Mouse (Mus musculus) megakaryocyte progenitor cell, adult 5-6 weeks (primary cell): ENCODE measurements around the gene Zfp92. TPM values are rescaled to one million over a fixed set of nuclear protein-coding genes. Genes with fewer than 3 reads are reported as not detected.

Source experiments
- ATAC-seq: replicated peaks from 2 replicates; pipeline ENCODE4 v1.8.0; 2016; ENCODE audit warnings: mild to moderate bottlenecking, moderate TSS enrichment, inconsistent platforms; ENCODE audit not compliant: poor library complexity
- total RNA-seq, 2 experiments: library from RNA; stranded (forward) in 1 of 2; stranded (reverse) in 1 of 2; fragments of 157-497, 149-512 nt in 1 of 2; fragments of 200-1000 nt in 1 of 2; gene quantifications; 2 replicates each; pipeline versions ENCODE4 v1.2.3 to v1.2.4; 2015 to 2017

The Zfp92 gene
- total RNA-seq, 2 experiments from 2014 or later: not detected

DNA sequence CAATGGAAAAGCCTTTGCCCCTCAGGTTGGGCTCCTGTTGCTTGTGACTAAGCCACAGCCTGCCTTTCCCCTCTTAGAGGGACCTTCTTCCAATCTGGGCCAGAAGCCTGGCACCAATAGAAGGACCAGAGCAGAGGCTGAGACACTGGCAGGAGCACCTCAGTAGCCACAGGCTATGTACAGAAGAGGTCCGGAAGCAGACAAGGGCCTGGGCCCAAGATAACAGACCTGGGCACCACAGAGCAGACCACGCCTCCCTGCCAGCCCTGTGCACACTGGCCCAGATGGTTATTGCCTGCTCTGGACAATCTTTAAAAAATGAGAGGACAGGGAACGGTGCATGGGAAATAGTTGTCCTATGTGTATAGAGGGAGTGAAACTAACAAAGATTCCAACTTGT is 60.9 kb downstream of the Zfp92 start:
- peak; percentile 92 for ATAC-seq

DNA sequence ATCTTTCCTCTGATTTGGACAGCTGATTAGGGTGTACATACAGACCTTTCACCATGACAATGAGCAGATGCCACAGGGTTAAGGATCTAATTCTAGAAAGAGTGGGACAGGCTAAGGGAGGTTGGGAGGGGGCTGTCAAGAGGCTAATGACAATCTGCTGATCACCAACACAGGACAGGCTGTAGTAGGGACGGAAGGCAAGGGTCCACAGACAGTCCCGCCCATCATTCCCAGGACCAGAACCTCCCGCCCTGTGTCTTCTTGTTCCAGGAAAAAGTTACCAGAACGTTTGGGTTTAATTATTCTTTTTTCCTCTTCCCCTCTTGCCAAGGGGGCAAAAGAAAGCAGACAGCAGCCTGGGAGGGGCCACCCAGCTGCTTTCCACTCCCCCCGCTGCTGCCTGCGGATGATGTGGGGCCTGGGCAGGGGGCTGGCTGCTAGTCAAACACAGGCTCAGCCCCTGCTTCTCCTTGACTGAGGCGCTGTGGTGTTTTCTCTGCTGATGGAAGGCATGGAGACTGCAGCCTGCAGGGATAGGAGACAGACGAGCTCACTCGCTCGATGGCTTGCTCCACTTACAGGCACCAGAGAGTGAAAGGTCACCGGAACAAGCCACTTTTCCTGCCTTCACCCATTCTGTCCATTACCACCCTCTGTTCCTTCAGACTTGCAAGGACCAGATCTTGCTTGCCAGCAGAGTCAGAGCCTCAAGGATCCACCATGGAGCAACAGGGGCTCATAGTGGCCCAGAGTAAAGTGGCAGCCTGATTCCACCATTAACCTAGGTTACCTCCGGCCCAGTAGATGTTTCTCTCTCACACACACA is 63.7 kb downstream of the Zfp92 start:
- ATAC-seq: no peak

DNA sequence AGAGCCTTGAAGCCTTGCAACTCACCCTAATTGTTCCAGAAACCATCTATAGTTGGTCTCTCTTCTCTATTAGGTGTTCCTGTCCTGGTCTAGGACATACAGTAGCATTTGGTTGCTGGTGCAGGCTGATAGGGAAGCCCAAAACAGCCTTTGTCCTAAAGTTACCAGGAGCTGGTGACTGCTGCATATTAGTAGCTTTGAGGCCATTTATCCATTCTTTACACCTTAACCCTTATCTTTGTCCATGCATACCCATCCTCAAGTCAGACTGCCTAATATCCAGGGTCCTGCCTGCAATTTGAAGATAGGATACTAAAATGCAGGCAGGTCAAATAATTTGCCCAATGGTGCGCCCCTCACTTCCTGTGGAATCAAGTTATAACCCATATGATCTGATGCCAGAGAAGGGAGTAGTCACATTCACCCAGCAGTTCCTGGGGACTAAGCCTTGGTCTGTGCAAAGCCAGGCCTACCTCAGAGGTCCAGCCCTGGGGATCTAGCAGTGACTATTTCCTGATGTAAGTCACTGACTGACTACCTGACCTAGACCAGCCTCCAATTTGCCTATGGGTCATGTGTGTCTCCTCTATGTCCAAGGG is 64.9 kb downstream of the Zfp92 start:
- ATAC-seq: peak; percentile 71

DNA sequence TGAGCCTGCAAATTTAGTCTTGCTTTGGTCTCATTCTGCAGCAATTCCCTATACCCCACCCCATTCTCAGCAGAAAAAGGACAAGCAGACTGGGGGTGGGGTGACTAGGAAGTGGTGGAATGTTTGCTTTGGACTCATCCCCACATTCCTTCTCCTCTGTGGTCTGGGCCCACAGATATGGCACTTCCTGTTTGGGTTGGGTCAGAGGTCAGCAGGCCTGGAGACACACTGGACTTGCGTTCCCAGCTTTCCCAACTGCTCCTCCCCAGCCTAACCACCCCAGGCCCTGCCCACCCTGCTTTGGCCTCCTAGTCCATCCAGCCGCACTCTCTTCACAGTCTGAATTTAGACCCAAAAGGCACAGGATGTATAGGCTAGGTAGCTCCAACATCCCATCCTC is 65.7 kb downstream of the Zfp92 start:
- no peak for ATAC-seq

DNA sequence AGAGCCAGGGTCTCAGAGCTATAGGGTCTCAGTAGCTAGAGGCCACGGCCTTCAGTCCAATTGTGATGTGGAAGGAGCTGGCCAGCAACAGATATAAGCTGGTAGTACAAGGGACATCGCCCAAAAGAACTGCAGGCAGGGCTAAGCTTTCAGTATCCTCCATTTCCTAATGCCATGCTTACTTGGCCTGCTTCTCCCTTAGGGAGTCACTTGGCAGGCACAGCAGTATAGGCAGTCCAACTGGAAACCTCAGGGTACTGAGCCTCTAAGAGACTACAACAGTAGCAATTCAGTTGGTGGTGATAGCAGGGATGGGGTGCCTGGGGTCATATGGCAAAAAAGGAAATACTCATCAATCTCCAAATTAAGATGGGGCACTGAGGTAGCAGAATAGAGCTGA is 66.6 kb downstream of the Zfp92 start:
- ATAC-seq: no peak

Other genes with a start within 250 kb of the Zfp92 start
- not detected in 2 replicates for gene Spin2d, start 234.1 kb upstream of the Zfp92 start, total RNA-seq (2015)
- gene Spin2d, start 234.1 kb upstream of the Zfp92 start, total RNA-seq (2017): not detected in 2 replicates
- gene Xlr3b, start 218.9 kb upstream of the Zfp92 start, total RNA-seq (2015): 7.7 and 8.5 TPM in 2 replicates
- gene Xlr3b, start 218.9 kb upstream of the Zfp92 start, total RNA-seq (2017): 6.2 and 8.8 TPM in 2 replicates
- 16.7 and 22.3 TPM in 2 replicates for gene Xlr4b, start 196.8 kb upstream of the Zfp92 start, total RNA-seq (2015)
- 15.1 and 18.7 TPM in 2 replicates for gene Xlr4b, start 196.8 kb upstream of the Zfp92 start, total RNA-seq (2017)
- gene F8a, start 182.8 kb upstream of the Zfp92 start, total RNA-seq (2015): 4.1 and 5.6 TPM in 2 replicates
- gene F8a, start 182.8 kb upstream of the Zfp92 start, total RNA-seq (2017): 2.6 and 2.8 TPM in 2 replicates
- 4.2 and 16.7 TPM in 2 replicates for gene Xlr4c, start 168.0 kb upstream of the Zfp92 start, total RNA-seq (2015)
- gene Xlr4c, start 168.0 kb upstream of the Zfp92 start, total RNA-seq (2017): 10.1 and 11.2 TPM in 2 replicates
- not detected in 2 replicates for gene Xlr3c, start 145.7 kb upstream of the Zfp92 start, total RNA-seq (2015)
- gene Xlr3c, start 145.7 kb upstream of the Zfp92 start, total RNA-seq (2017): not detected in 2 replicates
- not detected in 2 replicates for gene Xlr5a, start 118.1 kb upstream of the Zfp92 start, total RNA-seq (2015)
- gene Xlr5a, start 118.1 kb upstream of the Zfp92 start, total RNA-seq (2017): not detected in 2 replicates
- not detected in 2 replicates for gene Xlr5c, start 118.1 kb upstream of the Zfp92 start, total RNA-seq (2015)
- not detected in 2 replicates for gene Xlr5c, start 118.1 kb upstream of the Zfp92 start, total RNA-seq (2017)
- not detected in 2 replicates for gene Gm45015, start 74.3 kb upstream of the Zfp92 start, total RNA-seq (2015)
- gene Gm45015, start 74.3 kb upstream of the Zfp92 start, total RNA-seq (2017): not detected in 2 replicates
- gene Zfp275, start 68.5 kb upstream of the Zfp92 start, total RNA-seq (2015): 9.1 and 10.4 TPM in 2 replicates
- gene Zfp275, start 68.5 kb upstream of the Zfp92 start, total RNA-seq (2017): 6.0 and 8.8 TPM in 2 replicates
- gene Gm18336, start 12.4 kb upstream of the Zfp92 start, total RNA-seq (2015): not detected in 2 replicates
- not detected in 2 replicates for gene Gm18336, start 12.4 kb upstream of the Zfp92 start, total RNA-seq (2017)
- not detected in 2 replicates for gene Trex2, start 24.2 kb downstream of the Zfp92 start, total RNA-seq (2015)
- not detected in 2 replicates for gene Trex2, start 24.2 kb downstream of the Zfp92 start, total RNA-seq (2017)
- gene Haus7, start 47.9 kb downstream of the Zfp92 start, total RNA-seq (2015): 27.1 and 34.7 TPM in 2 replicates
- 48.9 and 63.1 TPM in 2 replicates for gene Haus7, start 47.9 kb downstream of the Zfp92 start, total RNA-seq (2017)
- gene Bgn, start 72.5 kb downstream of the Zfp92 start, total RNA-seq (2015): 1.3 and 1.4 TPM in 2 replicates
- 0.30 TPM in 1 of 2 replicates, not detected in the other for gene Bgn, start 72.5 kb downstream of the Zfp92 start, total RNA-seq (2017)
- not detected in 2 replicates for gene Atp2b3, start 92.0 kb downstream of the Zfp92 start, total RNA-seq (2015)
- gene Atp2b3, start 92.0 kb downstream of the Zfp92 start, total RNA-seq (2017): not detected in 2 replicates
- gene Dusp9, start 228.3 kb downstream of the Zfp92 start, total RNA-seq (2015): 0.22 and 0.67 TPM in 2 replicates
- 0.44 and 0.67 TPM in 2 replicates for gene Dusp9, start 228.3 kb downstream of the Zfp92 start, total RNA-seq (2017)
- 0.71 and 1.2 TPM in 2 replicates for gene Pnck, start 249.0 kb downstream of the Zfp92 start, total RNA-seq (2015)
- 0.21 TPM in 1 of 2 replicates, not detected in the other for gene Pnck, start 249.0 kb downstream of the Zfp92 start, total RNA-seq (2017)